Mouse (Mus musculus): ENCODE measurements around the gene Dgkh. TPM values are rescaled to one million over a fixed set of nuclear protein-coding genes. Genes with fewer than 3 reads are reported as not detected.
A peak's percentile ranks its signal among the peaks of the same experiment; 100 is the strongest.
"Not testable (repeated sequence)": the region's sequence is repeated elsewhere in the genome, so short reads cannot be mapped to it uniquely, and the experiment has no call there.

The Dgkh gene
- polyA plus RNA-seq, 1 experiment: 6.2 TPM

GRCm38 (mm10) chr14:78724414-78725306, 7.9 kb downstream of the Dgkh start:
- WGBS: 2% methylated on average over 52 of the region's 52 CpGs
- H3K4me1 ChIP-seq (ENCODE audit: control insufficient read depth, insufficient read depth, low read length): peaks cover 3% of the 10 kb centered on the region; the same call in 1 of the 2 replicates
- peak; percentile 33; the same call in 1 of the 2 replicates for TF ChIP-seq POLR2A (IDR thresholded peaks at IDR 0.05; ENCODE audit: borderline replicate concordance, extremely low read depth, low read depth, low read length)
- TF ChIP-seq CTCF (IDR thresholded peaks at IDR 0.05; ENCODE audit: insufficient read depth, low read length): no peak
- DNase-seq: peak; percentile 61
- peak overlapping the region; percentile 75 for H3K4me3 ChIP-seq (replicated peaks; ENCODE audit: extremely low read depth, low read depth, low read length)

GRCm38 (mm10) chr14:78723655-78724054, 8.9 kb downstream of the Dgkh start:
- H3K4me1 ChIP-seq (ENCODE audit: control insufficient read depth, insufficient read depth, low read length); DNase-seq; H3K4me3 ChIP-seq (replicated peaks; ENCODE audit: extremely low read depth, low read depth, low read length): not testable (repeated sequence)
- WGBS: 87% methylated on average over 4 of the region's 4 CpGs

GRCm38 (mm10) chr14:78722031-78722430, 10.5 kb downstream of the Dgkh start:
- TF ChIP-seq POLR2A (IDR thresholded peaks at IDR 0.05; ENCODE audit: borderline replicate concordance, extremely low read depth, low read depth, low read length): no peak
- TF ChIP-seq CTCF (IDR thresholded peaks at IDR 0.05; ENCODE audit: insufficient read depth, low read length): no peak
- peaks cover 3% of the 10 kb centered on the region; the same call in 1 of the 2 replicates for H3K4me1 ChIP-seq (ENCODE audit: control insufficient read depth, insufficient read depth, low read length)
- H3K4me3 ChIP-seq (replicated peaks; ENCODE audit: extremely low read depth, low read depth, low read length): no peak overlapping the region
- 54% methylated on average over 5 of the region's 5 CpGs for WGBS
- DNase-seq: no peak

GRCm38 (mm10) chr14:78716035-78716434, 16.5 kb downstream of the Dgkh start:
- Histone ChIP-seq H3K4me3 (replicated peaks; ENCODE audit: extremely low read depth, low read depth, low read length) (no peak overlapping the region), H3K4me1 (ENCODE audit: control insufficient read depth, insufficient read depth, low read length) (no peaks in the 10 kb centered on the region)
- no peak for DNase-seq
- WGBS: 86% methylated on average over 7 of the region's 7 CpGs
- TF ChIP-seq CTCF (IDR thresholded peaks at IDR 0.05; ENCODE audit: insufficient read depth, low read length): no peak
- no peak for TF ChIP-seq POLR2A (IDR thresholded peaks at IDR 0.05; ENCODE audit: borderline replicate concordance, extremely low read depth, low read depth, low read length)

- WGBS: 47% methylated on average over 20 of the region's 20 CpGs
- TF ChIP-seq CTCF (IDR thresholded peaks at IDR 0.05; ENCODE audit: insufficient read depth, low read length) (no peak), POLR2A (IDR thresholded peaks at IDR 0.05; ENCODE audit: borderline replicate concordance, extremely low read depth, low read depth, low read length) (no peak)
- H3K4me3 ChIP-seq (replicated peaks; ENCODE audit: extremely low read depth, low read depth, low read length): no peak overlapping the region
- H3K4me1 ChIP-seq (ENCODE audit: control insufficient read depth, insufficient read depth, low read length): no peaks in the 10 kb centered on the region
- DNase-seq: no peak
Observed at GRCm38 (mm10) chr14:78712565-78713148, 19.9 kb downstream of the Dgkh start.

- no peak overlapping the region for H3K4me3 ChIP-seq (replicated peaks; ENCODE audit: extremely low read depth, low read depth, low read length)
- 63% methylated on average over 4 of the region's 4 CpGs for WGBS
- no peak for DNase-seq
- TF ChIP-seq POLR2A (IDR thresholded peaks at IDR 0.05; ENCODE audit: borderline replicate concordance, extremely low read depth, low read depth, low read length) (no peak), CTCF (IDR thresholded peaks at IDR 0.05; ENCODE audit: insufficient read depth, low read length) (no peak)
- H3K4me1 ChIP-seq (ENCODE audit: control insufficient read depth, insufficient read depth, low read length): no peaks in the 10 kb centered on the region
Observed at GRCm38 (mm10) chr14:78710647-78711046, 21.9 kb downstream of the Dgkh start.

GRCm38 (mm10) chr14:78705616-78706015, 27.0 kb downstream of the Dgkh start:
- TF ChIP-seq POLR2A (IDR thresholded peaks at IDR 0.05; ENCODE audit: borderline replicate concordance, extremely low read depth, low read depth, low read length) (no peak), CTCF (IDR thresholded peaks at IDR 0.05; ENCODE audit: insufficient read depth, low read length) (no peak)
- no peak overlapping the region for H3K4me3 ChIP-seq (replicated peaks; ENCODE audit: extremely low read depth, low read depth, low read length)
- 87% methylated on average over 3 of the region's 3 CpGs for WGBS
- no peak for DNase-seq
- H3K4me1 ChIP-seq (ENCODE audit: control insufficient read depth, insufficient read depth, low read length): peaks cover 9% of the 10 kb centered on the region

GRCm38 (mm10) chr14:78703989-78704388, 28.6 kb downstream of the Dgkh start:
- no peak overlapping the region for H3K4me3 ChIP-seq (replicated peaks; ENCODE audit: extremely low read depth, low read depth, low read length)
- 73% methylated on average over 4 of the region's 4 CpGs for WGBS
- H3K4me1 ChIP-seq (ENCODE audit: control insufficient read depth, insufficient read depth, low read length): peaks cover 18% of the 10 kb centered on the region
- no peak for DNase-seq
- TF ChIP-seq CTCF (IDR thresholded peaks at IDR 0.05; ENCODE audit: insufficient read depth, low read length) (no peak), POLR2A (IDR thresholded peaks at IDR 0.05; ENCODE audit: borderline replicate concordance, extremely low read depth, low read depth, low read length) (no peak)

- no peak for TF ChIP-seq POLR2A (IDR thresholded peaks at IDR 0.05; ENCODE audit: borderline replicate concordance, extremely low read depth, low read depth, low read length)
- no peak for TF ChIP-seq CTCF (IDR thresholded peaks at IDR 0.05; ENCODE audit: insufficient read depth, low read length)
- no peak for DNase-seq
- Histone ChIP-seq H3K4me1 (ENCODE audit: control insufficient read depth, insufficient read depth, low read length) (peaks cover 18% of the 10 kb centered on the region), H3K4me3 (replicated peaks; ENCODE audit: extremely low read depth, low read depth, low read length) (no peak overlapping the region)
- WGBS: 80% methylated on average over 6 of the region's 6 CpGs
Observed at GRCm38 (mm10) chr14:78703361-78703760, 29.2 kb downstream of the Dgkh start.

- TF ChIP-seq CTCF (IDR thresholded peaks at IDR 0.05; ENCODE audit: insufficient read depth, low read length) (no peak), POLR2A (IDR thresholded peaks at IDR 0.05; ENCODE audit: borderline replicate concordance, extremely low read depth, low read depth, low read length) (no peak)
- DNase-seq: no peak
Observed at GRCm38 (mm10) chr14:78702048-78702447, 30.5 kb downstream of the Dgkh start.

More at GRCm38 (mm10) chr14:78702048-78702447, 30.5 kb downstream of the Dgkh start:
- 69% methylated on average over 4 of the region's 4 CpGs for whole genome bisulfite sequencing
- H3K4me3 ChIP-seq (replicated peaks; ENCODE audit: extremely low read depth, low read depth, low read length): no peak overlapping the region
- peaks cover 18% of the 10 kb centered on the region for H3K4me1 ChIP-seq (ENCODE audit: control insufficient read depth, insufficient read depth, low read length)

Data from lung, adult 2 months (tissue).